Mouse (Mus musculus): Measurements from ENCODE around the gene Pdlim5.

Pdlim5 gene

GRCm38 (mm10) chr3:142394796-142395508 is 544 bp downstream of the Pdlim5 start:
- in situ Hi-C loops (cut with MboI, MseI) = loop anchor here (5.0 kb wide), 1 partner anchor 98 kb away; no protein-coding TSS in a partner anchor

- in situ Hi-C loops (cut with MboI, MseI) = loop anchor here (5.0 kb wide), 1 partner anchor 97 kb away; no protein-coding TSS in a partner anchor
These were observed 1.5 kb downstream of the Pdlim5 start for GRCm38 (mm10) chr3:142394000-142394411.

GRCm38 (mm10) chr3:142391531-142391930 is 4.0 kb downstream of the Pdlim5 start:
- in situ Hi-C loops (cut with MboI, MseI) = loop anchor here (5.0 kb wide), 1 partner anchor 94 kb away; no protein-coding TSS in a partner anchor

GRCm38 (mm10) chr3:142390288-142390687 is 5.2 kb downstream of the Pdlim5 start:
- in situ Hi-C loops (cut with MboI, MseI) = loop anchor here (5.0 kb wide), 1 partner anchor 93 kb away; no protein-coding TSS in a partner anchor

GRCm38 (mm10) chr3:142388189-142388588 is 7.3 kb downstream of the Pdlim5 start:
- in situ Hi-C loops (cut with MboI, MseI) = no loop called here

- in situ Hi-C loops (cut with MboI, MseI) = no loop called here
These were observed 9.0 kb downstream of the Pdlim5 start for GRCm38 (mm10) chr3:142386505-142386904.

GRCm38 (mm10) chr3:142385690-142386089 is 9.8 kb downstream of the Pdlim5 start:
- in situ Hi-C loops (cut with MboI, MseI) = no loop called here

GRCm38 (mm10) chr3:142376638-142377037 is 18.9 kb downstream of the Pdlim5 start:
- in situ Hi-C loops (cut with MboI, MseI) = no loop called here

- in situ Hi-C loops (cut with MboI, MseI) = no loop called here
These were observed 20.4 kb downstream of the Pdlim5 start for GRCm38 (mm10) chr3:142375106-142375505.

GRCm38 (mm10) chr3:142372465-142373147 is 22.9 kb downstream of the Pdlim5 start:
- in situ Hi-C loops (cut with MboI, MseI) = no loop called here

- in situ Hi-C loops (cut with MboI, MseI) = no loop called here
These were observed 27.1 kb downstream of the Pdlim5 start for GRCm38 (mm10) chr3:142368411-142368810.

- in situ Hi-C loops (cut with MboI, MseI) = no loop called here
These were observed 33.4 kb downstream of the Pdlim5 start for GRCm38 (mm10) chr3:142362092-142362491.

GRCm38 (mm10) chr3:142358951-142359350 is 36.5 kb downstream of the Pdlim5 start:
- in situ Hi-C loops (cut with MboI, MseI) = no loop called here

GRCm38 (mm10) chr3:142356661-142357060 is 38.8 kb downstream of the Pdlim5 start:
- in situ Hi-C loops (cut with MboI, MseI) = no loop called here

GRCm38 (mm10) chr3:142353218-142353617 is 42.3 kb downstream of the Pdlim5 start:
- in situ Hi-C loops (cut with MboI, MseI) = no loop called here

- in situ Hi-C loops (cut with MboI, MseI) = no loop called here
These were observed 45.0 kb downstream of the Pdlim5 start for GRCm38 (mm10) chr3:142350513-142350912.

GRCm38 (mm10) chr3:142348816-142349631 is 46.5 kb downstream of the Pdlim5 start:
- in situ Hi-C loops (cut with MboI, MseI) = no loop called here

- in situ Hi-C loops (cut with MboI, MseI) = no loop called here
These were observed 49.2 kb downstream of the Pdlim5 start for GRCm38 (mm10) chr3:142346261-142346660.

GRCm38 (mm10) chr3:142345235-142346125 is 50.0 kb downstream of the Pdlim5 start:
- in situ Hi-C loops (cut with MboI, MseI) = no loop called here

GRCm38 (mm10) chr3:142343786-142344185 is 51.7 kb downstream of the Pdlim5 start:
- in situ Hi-C loops (cut with MboI, MseI) = no loop called here

GRCm38 (mm10) chr3:142340701-142341100 is 54.8 kb downstream of the Pdlim5 start:
- in situ Hi-C loops (cut with MboI, MseI) = no loop called here

Data from regulatory T cell (primary cell).